Mouse (Mus musculus) T-helper 1 cell (primary cell): Measurements from ENCODE around the gene Tbc1d21.

Experiments used
- in situ Hi-C: fragments of 300-600 bp; cut with MboI, MseI; formaldehyde crosslinking; loops from one replicate; pipeline ENCODE4 v1.15.1; 2025; ENCODE audit warnings: high pct_unique_total_duplicates

Gene Tbc1d21

DNA sequence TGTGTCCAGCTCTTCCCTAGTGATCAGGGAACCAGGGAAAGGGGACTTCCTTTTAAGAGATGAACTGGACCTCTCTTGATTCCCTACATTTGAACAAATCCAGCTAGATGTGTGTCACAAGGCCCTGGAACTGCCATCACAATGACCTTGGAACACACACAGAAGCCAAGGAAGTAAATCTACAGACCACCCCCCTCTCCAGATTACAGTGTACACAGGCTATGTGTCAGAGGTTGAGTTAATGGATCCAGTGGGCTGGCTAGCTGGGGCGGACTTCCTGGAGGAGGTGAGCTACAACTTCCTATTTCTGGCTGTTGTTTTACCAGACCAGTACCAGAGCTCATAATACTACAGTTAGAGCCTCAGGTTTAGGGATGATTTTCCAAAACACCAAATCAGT lies at the start of gene Tbc1d21:
Gene Tbc1d21, minus strand, starts transcription at position 101 of the 400 bp plus-strand sequence.
- in situ Hi-C loops: no loop called here

GRCm38 (mm10) chr9:58411556-58411955 lies 41.3 kb upstream of the Tbc1d21 start:
- in situ Hi-C loops: no loop called here

GRCm38 (mm10) chr9:58410057-58410735 lies 39.9 kb upstream of the Tbc1d21 start:
- in situ Hi-C loops: no loop called here

DNA sequence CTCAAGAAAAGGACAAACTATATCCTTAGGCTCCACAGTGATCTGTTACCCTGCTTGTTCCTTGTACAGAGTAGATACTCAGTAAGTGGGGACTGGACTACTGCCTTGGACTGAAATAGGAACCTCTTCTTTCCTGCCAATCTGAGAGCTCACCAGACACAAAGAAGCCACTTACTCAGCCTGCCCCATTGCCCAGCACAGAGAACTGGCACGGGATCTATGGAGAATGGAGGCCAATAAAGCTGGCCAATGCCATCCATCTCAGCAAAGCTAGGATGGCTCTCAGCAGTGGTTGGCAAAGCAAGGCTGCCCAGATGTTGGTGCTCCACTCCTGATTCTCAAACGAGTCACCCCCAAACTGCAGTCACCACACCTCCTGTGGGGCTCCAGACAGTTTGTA lies 39.0 kb upstream of the Tbc1d21 start:
- in situ Hi-C loops: no loop called here

GRCm38 (mm10) chr9:58404412-58404811 lies 34.2 kb upstream of the Tbc1d21 start:
- in situ Hi-C loops: no loop called here

- in situ Hi-C loops: no loop called here
These were observed 31.3 kb upstream of the Tbc1d21 start for GRCm38 (mm10) chr9:58401371-58402082.

DNA sequence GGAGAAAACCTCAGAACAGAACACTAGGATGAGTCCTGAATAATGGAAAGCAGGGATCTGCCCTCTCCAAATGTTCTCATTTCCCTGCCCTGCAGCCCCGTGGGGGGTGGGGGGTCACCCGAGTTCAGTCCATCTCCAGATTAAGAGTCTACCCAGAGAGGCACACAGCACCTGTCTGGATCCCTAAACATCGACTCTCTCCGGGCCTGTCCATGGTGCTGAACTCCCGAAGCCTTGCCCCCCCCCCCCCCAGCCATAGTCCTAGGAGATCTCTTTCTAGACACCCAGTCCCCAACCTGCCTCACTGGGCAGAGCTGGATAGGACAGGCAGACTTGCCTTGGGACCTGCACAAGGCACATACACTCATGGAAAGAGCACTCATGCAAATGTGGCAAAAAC lies 29.4 kb upstream of the Tbc1d21 start:
- in situ Hi-C loops: no loop called here

DNA sequence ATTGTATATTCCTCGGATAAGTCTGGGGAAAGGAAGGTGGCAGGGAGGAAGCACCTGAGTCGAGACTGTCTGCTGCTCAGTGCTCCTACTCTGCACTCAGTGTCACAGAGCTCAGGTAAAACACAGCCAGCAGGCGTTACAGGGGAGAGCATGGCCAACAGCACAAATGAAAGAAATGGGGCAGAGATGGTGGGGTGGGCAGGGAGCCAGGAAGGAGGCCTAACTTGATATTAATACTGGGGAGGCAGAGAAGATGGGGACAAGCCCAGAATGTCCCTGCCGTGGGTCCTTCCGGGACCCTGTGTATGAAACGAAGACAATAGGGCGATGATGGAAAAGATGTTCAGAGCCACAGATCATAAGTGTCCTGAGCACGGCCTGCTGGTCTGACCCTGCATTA lies 24.4 kb upstream of the Tbc1d21 start:
- in situ Hi-C loops: no loop called here

DNA sequence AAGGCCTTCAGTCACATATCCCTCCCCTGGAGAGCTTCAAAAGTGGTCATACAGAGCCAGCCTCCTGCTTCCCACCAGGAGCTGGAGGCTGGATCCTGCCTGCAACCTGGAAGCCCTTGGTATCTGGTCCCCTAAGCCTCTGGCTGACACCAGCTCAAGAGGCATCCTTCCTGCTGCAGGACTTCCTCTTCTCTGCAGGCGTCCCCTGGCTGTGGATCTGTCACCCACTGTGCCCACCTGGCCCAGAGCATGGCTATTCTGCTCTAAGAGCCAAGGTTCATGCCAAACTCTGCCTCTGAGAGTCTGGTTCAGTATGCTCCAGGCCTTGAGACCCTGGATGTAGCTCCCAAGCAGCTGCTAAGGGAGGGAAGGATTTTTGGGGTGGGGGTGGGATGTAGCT lies 23.6 kb upstream of the Tbc1d21 start:
- in situ Hi-C loops: no loop called here

DNA sequence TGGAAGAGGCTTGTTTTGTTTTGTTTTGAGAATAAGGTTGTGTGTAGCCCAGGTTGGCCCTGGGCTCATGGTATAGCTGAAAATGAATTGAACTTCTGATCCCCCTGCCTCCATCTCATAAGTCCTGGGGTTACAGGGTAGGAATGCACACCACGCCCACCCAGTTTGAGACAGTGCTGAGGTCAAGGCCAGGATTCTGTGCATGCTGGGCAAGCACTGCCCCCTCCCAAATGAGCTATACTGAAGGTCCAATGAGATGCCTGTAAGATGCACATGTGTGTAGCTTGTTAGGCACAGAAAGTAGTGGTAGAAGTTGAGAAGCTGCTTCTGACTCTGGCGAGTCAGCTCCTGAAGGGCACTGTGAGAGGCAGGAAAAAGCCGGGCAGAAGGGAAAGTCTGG lies 18.1 kb upstream of the Tbc1d21 start:
- in situ Hi-C loops: no loop called here

DNA sequence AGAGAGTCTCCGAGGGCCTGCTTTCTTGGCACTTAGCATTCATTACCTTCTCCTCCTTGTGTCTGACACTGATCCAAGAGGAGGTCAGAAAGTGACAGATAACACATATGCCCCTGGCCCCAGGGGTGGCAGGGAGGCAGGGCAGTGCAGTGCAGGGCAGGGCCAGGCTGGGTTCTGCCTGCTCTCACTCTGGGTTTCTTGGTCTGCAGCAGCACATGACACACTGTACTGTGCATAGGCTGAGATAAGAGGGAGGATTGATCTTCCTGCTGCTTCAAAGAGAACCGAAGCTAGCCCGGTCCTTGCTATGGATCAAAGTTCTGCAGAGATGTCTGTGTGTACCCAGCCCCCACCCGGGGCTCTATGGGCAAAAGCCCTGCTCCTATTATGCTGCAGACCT lies 8.6 kb upstream of the Tbc1d21 start:
- in situ Hi-C loops: no loop called here

DNA sequence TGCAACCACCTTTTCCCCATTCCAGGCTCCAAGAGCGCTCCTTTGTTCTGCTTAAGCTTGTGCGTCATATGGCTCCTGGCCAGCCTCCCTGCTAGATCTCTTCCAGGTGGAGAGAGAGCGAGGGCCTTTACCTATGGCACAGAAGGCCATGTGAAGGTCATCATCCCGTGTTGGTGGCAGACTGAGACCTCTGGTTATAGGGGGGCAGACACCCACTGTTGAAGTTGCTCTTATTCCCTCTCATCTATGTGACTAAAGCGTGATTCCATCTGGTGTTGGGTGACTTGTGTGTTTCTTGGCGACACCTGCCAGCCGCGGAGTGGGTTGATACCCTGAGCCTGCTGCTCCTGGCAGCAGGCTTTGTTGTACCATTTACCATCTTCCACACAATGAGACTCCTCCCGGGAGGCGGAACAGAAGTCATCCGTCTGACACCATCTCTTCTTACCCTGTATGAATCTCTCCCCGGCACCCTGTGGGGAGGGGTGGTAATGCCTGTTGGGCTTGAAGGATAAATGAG lies 3.7 kb upstream of the Tbc1d21 start:
- in situ Hi-C loops: no loop called here

DNA sequence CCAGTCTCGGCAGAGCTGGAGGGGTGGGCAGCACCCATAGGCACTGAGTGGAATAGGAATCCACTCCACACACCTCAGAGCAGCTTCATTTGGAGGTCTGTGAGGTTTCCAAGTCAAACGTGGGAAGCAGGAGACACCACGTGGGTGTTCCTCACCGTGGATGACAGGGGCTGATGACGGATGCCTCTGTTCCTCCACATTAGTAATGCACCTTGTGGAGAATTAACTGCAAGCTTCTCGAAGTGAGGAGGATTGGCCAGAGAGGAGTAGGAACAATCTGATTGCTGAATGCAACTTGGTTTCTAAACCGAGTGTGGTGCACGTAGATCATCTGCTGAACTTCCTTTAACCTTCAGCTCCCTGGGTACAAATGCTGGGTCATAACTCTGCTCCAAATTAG lies 1.7 kb upstream of the Tbc1d21 start:
- in situ Hi-C loops: no loop called here

DNA sequence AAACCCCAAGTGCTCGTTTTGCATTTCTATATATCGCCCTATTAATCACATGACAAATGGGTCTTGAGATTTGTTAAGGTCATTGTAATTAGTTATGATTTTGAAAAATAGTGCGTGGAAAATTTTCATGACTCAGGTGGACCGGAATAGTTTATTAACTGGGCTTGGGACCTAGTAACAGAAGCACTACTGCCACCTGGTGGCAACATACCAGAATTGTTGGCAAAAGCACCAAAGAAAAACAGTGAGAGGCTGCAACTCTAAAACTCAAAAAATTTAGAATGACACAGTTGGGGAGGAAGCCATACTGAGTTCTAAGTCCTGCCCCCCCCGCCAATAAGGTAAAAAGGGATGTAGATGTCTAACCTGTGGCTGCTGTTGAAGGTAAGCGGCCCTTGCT lies 611 bp downstream of the Tbc1d21 start:
- in situ Hi-C loops: no loop called here

GRCm38 (mm10) chr9:58364325-58364724 lies 5.9 kb downstream of the Tbc1d21 start:
- in situ Hi-C loops: no loop called here

GRCm38 (mm10) chr9:58361956-58362355 lies 8.3 kb downstream of the Tbc1d21 start:
- in situ Hi-C loops: no loop called here

- in situ Hi-C loops: no loop called here
These were observed 8.9 kb downstream of the Tbc1d21 start for GRCm38 (mm10) chr9:58361373-58361772.

GRCm38 (mm10) chr9:58355262-58356050 lies 14.8 kb downstream of the Tbc1d21 start:
- in situ Hi-C loops: no loop called here

DNA sequence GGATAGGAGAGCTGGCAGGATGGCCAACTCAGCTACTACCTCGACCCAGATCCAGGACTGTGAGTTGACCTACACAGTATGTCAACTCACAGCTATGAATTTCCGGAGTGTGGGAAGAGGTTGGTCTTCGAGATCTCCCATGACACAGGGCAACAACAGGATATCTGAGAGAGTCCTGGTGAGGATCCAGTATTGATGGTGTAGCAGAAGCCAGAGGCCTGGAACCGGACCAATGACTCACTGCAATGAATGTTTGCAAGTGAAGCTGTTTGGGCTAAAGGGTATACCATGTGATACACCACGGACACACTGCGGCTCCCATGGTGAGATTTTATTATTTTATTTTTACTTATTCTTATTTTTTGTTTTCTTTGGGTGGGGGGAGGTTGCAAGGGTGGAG lies 15.6 kb downstream of the Tbc1d21 start:
- in situ Hi-C loops: no loop called here

DNA sequence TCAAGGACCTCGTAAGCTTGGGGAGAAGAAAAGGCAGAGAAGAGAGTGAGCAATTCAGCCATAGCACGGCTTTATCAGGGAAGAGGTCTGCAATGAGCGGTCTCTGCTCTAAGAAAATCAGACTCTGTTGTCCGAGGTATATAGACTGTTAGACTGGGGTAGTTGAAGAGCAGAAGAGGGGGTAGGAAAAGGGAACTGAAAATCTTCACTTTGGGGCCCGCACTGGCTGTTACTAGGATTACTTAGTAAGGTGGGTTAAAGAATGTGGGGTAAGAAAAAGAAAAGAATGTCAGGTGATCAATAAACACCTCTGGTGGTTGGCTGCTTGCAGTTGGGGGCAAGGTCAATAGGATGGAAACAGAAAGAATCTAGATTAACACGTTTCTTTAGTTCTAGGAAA lies 17.0 kb downstream of the Tbc1d21 start:
- in situ Hi-C loops: no loop called here

GRCm38 (mm10) chr9:58347795-58348194 lies 22.5 kb downstream of the Tbc1d21 start:
- in situ Hi-C loops: no loop called here

DNA sequence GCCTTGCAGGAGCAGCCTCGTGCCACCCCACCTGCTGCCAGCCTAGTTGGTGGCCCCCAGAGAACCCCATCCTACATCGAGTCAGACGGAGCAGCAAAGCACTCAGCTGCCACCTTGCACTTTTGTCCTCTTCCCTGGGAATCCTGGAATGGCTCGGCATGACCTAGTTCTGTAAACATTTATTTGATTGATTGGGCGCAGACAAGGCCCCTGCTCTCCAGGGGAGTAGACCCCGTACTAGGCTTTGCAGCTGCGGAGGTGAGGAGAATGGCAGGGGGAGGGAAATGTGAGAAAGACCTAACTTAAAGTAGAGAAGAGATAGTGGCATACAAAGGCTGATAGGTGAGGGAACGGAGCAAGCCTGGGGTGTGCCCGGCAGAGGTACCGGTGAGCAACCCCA lies 23.8 kb downstream of the Tbc1d21 start:
- in situ Hi-C loops: no loop called here
